Mouse (Mus musculus): ENCODE measurements around the gene Gdf10. TPM values are rescaled to one million over a fixed set of nuclear protein-coding genes. Genes with fewer than 3 reads are reported as not detected.

The Gdf10 gene
- polyA plus RNA-seq, 1 experiment from 2014 or later = 3.1 TPM

Other genes starting within 250 kb of the Gdf10 start
- gene Gdf2, start 17.5 kb downstream of the Gdf10 start, polyA plus RNA-seq (2015; fragmentation: Nextera tagmentation; extraction: Ambion mirVana) = not detected in 2 replicates
- 0.38 TPM in 1 of 2 replicates, not detected in the other for gene Rbp3, start 30.4 kb downstream of the Gdf10 start, polyA plus RNA-seq (2015; fragmentation: Nextera tagmentation; extraction: Ambion mirVana)
- 0.13 and 0.19 TPM in 2 replicates for gene Zfp488, start 55.2 kb downstream of the Gdf10 start, polyA plus RNA-seq (2015; fragmentation: Nextera tagmentation; extraction: Ambion mirVana)
- not detected in 2 replicates for gene Gm30083, start 91.6 kb downstream of the Gdf10 start, polyA plus RNA-seq (2015; fragmentation: Nextera tagmentation; extraction: Ambion mirVana)
- gene Gm5460, start 93.2 kb downstream of the Gdf10 start, polyA plus RNA-seq (2015; fragmentation: Nextera tagmentation; extraction: Ambion mirVana) = not detected in 2 replicates
- not detected in 2 replicates for gene Antxrl, start 129.1 kb downstream of the Gdf10 start, polyA plus RNA-seq (2015; fragmentation: Nextera tagmentation; extraction: Ambion mirVana)
- not detected in 2 replicates for gene Anxa8, start 162.4 kb downstream of the Gdf10 start, polyA plus RNA-seq (2015; fragmentation: Nextera tagmentation; extraction: Ambion mirVana)
- not detected in 2 replicates for gene A630023A22Rik, start 179.2 kb downstream of the Gdf10 start, polyA plus RNA-seq (2015; fragmentation: Nextera tagmentation; extraction: Ambion mirVana)
- 0.04 and 0.05 TPM in 2 replicates for gene Npy4r, start 228.9 kb downstream of the Gdf10 start, polyA plus RNA-seq (2015; fragmentation: Nextera tagmentation; extraction: Ambion mirVana)

Data from forebrain, embryonic 15.5 days (tissue).